Mouse (Mus musculus): ENCODE measurements at regions not wholly inside any gene's neighbourhood (a gene's known extent, or its start where the extent isn't known, plus 50 kb on each side); places are given as distances from the start of the nearest gene placed in this dataset.
A peak's percentile ranks its signal among the peaks of the same experiment; 100 is the strongest.

- H3K4me3 ChIP-seq (ENCODE audit: low read depth, low read length), result no peak overlapping the region
- DNase-seq (ENCODE audit: low spot score) (peak; percentile 12), ATAC-seq (ENCODE audit: insufficient read depth, low read depth) (no peak; the same call in 1 of the 2 replicates)
- H3K4me2 ChIP-seq (ENCODE audit: low read depth, low read length), result no peak overlapping the region
- no peak for TF ChIP-seq EP300 (IDR thresholded peaks at IDR 0.05; ENCODE audit: low read depth)
- TF ChIP-seq CTCF (IDR thresholded peaks at IDR 0.05; ENCODE audit: low read depth), result no peak
- no peak overlapping the region for H3K9ac ChIP-seq (replicated peaks; ENCODE audit: low read depth, low read length)
- no peaks in the 10 kb centered on the region for H3K36me3 ChIP-seq (replicated peaks; ENCODE audit: control insufficient read depth, insufficient read depth, low read length)
- H3K9me3 ChIP-seq (replicated peaks; ENCODE audit: control insufficient read depth, low read length), result no peaks in the 10 kb centered on the region
- H3K4me1 ChIP-seq (ENCODE audit: control insufficient read depth, insufficient read depth), result no peaks in the 10 kb centered on the region
- 39% methylated on average over 3 of the region's 3 CpGs for WGBS
- H3K27me3 ChIP-seq (ENCODE audit: control insufficient read depth, insufficient read depth, low read length), result no peaks in the 10 kb centered on the region
- H3K27ac ChIP-seq (ENCODE audit: low read depth), result no peak overlapping the region
These were observed 349.7 kb downstream of the Adgrl2 start for GRCm38 (mm10) chr3:148640680-148641101.

GRCm38 (mm10) chr3:148635101-148635500, 355.3 kb downstream of the Adgrl2 start:
- H3K4me3 ChIP-seq (ENCODE audit: low read depth, low read length), result no peak overlapping the region
- H3K27ac ChIP-seq (ENCODE audit: low read depth), result peak overlapping the region; percentile 76
- H3K9me3 ChIP-seq (replicated peaks; ENCODE audit: control insufficient read depth, low read length), result no peaks in the 10 kb centered on the region
- ATAC-seq (ENCODE audit: insufficient read depth, low read depth) (peak; percentile 94), DNase-seq (ENCODE audit: low spot score) (peak; percentile 60)
- H3K27me3 ChIP-seq (ENCODE audit: control insufficient read depth, insufficient read depth, low read length), result no peaks in the 10 kb centered on the region
- no peaks in the 10 kb centered on the region for H3K36me3 ChIP-seq (replicated peaks; ENCODE audit: control insufficient read depth, insufficient read depth, low read length)
- no peak overlapping the region for H3K9ac ChIP-seq (replicated peaks; ENCODE audit: low read depth, low read length)
- 36% methylated on average over 4 of the region's 4 CpGs for WGBS
- peaks cover 19% of the 10 kb centered on the region for H3K4me1 ChIP-seq (ENCODE audit: control insufficient read depth, insufficient read depth)
- TF ChIP-seq CTCF (IDR thresholded peaks at IDR 0.05; ENCODE audit: low read depth) (no peak), EP300 (IDR thresholded peaks at IDR 0.05; ENCODE audit: low read depth) (peak; percentile 82)
- no peak overlapping the region for H3K4me2 ChIP-seq (ENCODE audit: low read depth, low read length)

GRCm38 (mm10) chr3:148634352-148634751, 356.0 kb downstream of the Adgrl2 start:
- H3K4me1 ChIP-seq (ENCODE audit: control insufficient read depth, insufficient read depth), result peaks cover 19% of the 10 kb centered on the region
- no peaks in the 10 kb centered on the region for H3K27me3 ChIP-seq (ENCODE audit: control insufficient read depth, insufficient read depth, low read length)
- H3K9me3 ChIP-seq (replicated peaks; ENCODE audit: control insufficient read depth, low read length), result no peaks in the 10 kb centered on the region
- ATAC-seq (ENCODE audit: insufficient read depth, low read depth) (no peak), DNase-seq (ENCODE audit: low spot score) (no peak)
- H3K9ac ChIP-seq (replicated peaks; ENCODE audit: low read depth, low read length), result no peak overlapping the region
- 32% methylated on average over 3 of the region's 3 CpGs for WGBS
- TF ChIP-seq CTCF (IDR thresholded peaks at IDR 0.05; ENCODE audit: low read depth), result no peak
- no peak for TF ChIP-seq EP300 (IDR thresholded peaks at IDR 0.05; ENCODE audit: low read depth)
- no peaks in the 10 kb centered on the region for H3K36me3 ChIP-seq (replicated peaks; ENCODE audit: control insufficient read depth, insufficient read depth, low read length)
- no peak overlapping the region for H3K4me3 ChIP-seq (ENCODE audit: low read depth, low read length)
- H3K4me2 ChIP-seq (ENCODE audit: low read depth, low read length), result no peak overlapping the region
- H3K27ac ChIP-seq (ENCODE audit: low read depth), result peak overlapping the region; percentile 76; the same call in 1 of the 2 replicates

GRCm38 (mm10) chr3:148633291-148633690, 357.1 kb downstream of the Adgrl2 start:
- Histone ChIP-seq H3K4me2 (ENCODE audit: low read depth, low read length) (no peak overlapping the region), H3K4me3 (ENCODE audit: low read depth, low read length) (no peak overlapping the region), H3K9ac (replicated peaks; ENCODE audit: low read depth, low read length) (no peak overlapping the region), H3K36me3 (replicated peaks; ENCODE audit: control insufficient read depth, insufficient read depth, low read length) (no peaks in the 10 kb centered on the region), H3K27me3 (ENCODE audit: control insufficient read depth, insufficient read depth, low read length) (no peaks in the 10 kb centered on the region), H3K4me1 (ENCODE audit: control insufficient read depth, insufficient read depth) (peaks cover 19% of the 10 kb centered on the region), H3K9me3 (replicated peaks; ENCODE audit: control insufficient read depth, low read length) (no peaks in the 10 kb centered on the region), H3K27ac (ENCODE audit: low read depth) (no peak overlapping the region)
- DNase-seq (ENCODE audit: low spot score) (no peak), ATAC-seq (ENCODE audit: insufficient read depth, low read depth) (no peak)
- 92% methylated on average over 6 of the region's 6 CpGs for WGBS
- TF ChIP-seq CTCF (IDR thresholded peaks at IDR 0.05; ENCODE audit: low read depth) (no peak), EP300 (IDR thresholded peaks at IDR 0.05; ENCODE audit: low read depth) (no peak)

DNA sequence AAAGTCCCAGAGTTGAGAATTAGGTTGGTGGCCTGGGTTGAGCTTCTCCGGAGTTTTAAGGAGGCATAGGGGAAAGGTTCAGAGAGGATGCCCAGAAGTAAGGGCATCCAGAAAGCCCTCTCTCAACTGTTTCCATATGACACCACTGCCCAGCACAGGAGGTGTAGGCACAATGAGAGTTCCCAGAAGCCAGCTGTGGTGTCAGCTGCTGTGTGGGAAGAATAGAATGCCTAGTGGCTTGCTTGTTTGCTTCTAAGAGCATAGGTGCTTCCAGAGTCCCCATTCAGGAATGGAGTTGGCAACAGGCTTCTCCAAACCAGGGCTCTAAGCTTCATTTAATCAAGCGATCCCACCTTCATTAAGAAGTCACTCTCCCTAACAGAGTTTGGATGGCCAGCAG, 357.9 kb downstream of the Adgrl2 start:
- no peak overlapping the region for H3K9ac ChIP-seq (replicated peaks; ENCODE audit: low read depth, low read length)
- H3K27ac ChIP-seq (ENCODE audit: low read depth), result no peak overlapping the region
- TF ChIP-seq CTCF (IDR thresholded peaks at IDR 0.05; ENCODE audit: low read depth) (no peak), EP300 (IDR thresholded peaks at IDR 0.05; ENCODE audit: low read depth) (no peak)
- no peak for DNase-seq (ENCODE audit: low spot score)
- 97% methylated on average over 2 of the region's 2 CpGs for WGBS
- no peak for ATAC-seq (ENCODE audit: insufficient read depth, low read depth)
- no peaks in the 10 kb centered on the region for H3K36me3 ChIP-seq (replicated peaks; ENCODE audit: control insufficient read depth, insufficient read depth, low read length)
- H3K9me3 ChIP-seq (replicated peaks; ENCODE audit: control insufficient read depth, low read length), result no peaks in the 10 kb centered on the region
- peaks cover 19% of the 10 kb centered on the region for H3K4me1 ChIP-seq (ENCODE audit: control insufficient read depth, insufficient read depth)
- no peak overlapping the region for H3K4me3 ChIP-seq (ENCODE audit: low read depth, low read length)
- no peaks in the 10 kb centered on the region for H3K27me3 ChIP-seq (ENCODE audit: control insufficient read depth, insufficient read depth, low read length)
- H3K4me2 ChIP-seq (ENCODE audit: low read depth, low read length), result no peak overlapping the region

GRCm38 (mm10) chr3:148631415-148632192, 358.8 kb downstream of the Adgrl2 start:
- Histone ChIP-seq H3K27me3 (ENCODE audit: control insufficient read depth, insufficient read depth, low read length) (no peaks in the 10 kb centered on the region), H3K36me3 (replicated peaks; ENCODE audit: control insufficient read depth, insufficient read depth, low read length) (no peaks in the 10 kb centered on the region), H3K9me3 (replicated peaks; ENCODE audit: control insufficient read depth, low read length) (no peaks in the 10 kb centered on the region), H3K4me2 (ENCODE audit: low read depth, low read length) (no peak overlapping the region), H3K4me1 (ENCODE audit: control insufficient read depth, insufficient read depth) (peaks cover 19% of the 10 kb centered on the region), H3K4me3 (ENCODE audit: low read depth, low read length) (no peak overlapping the region), H3K9ac (replicated peaks; ENCODE audit: low read depth, low read length) (no peak overlapping the region), H3K27ac (ENCODE audit: low read depth) (no peak overlapping the region)
- TF ChIP-seq EP300 (IDR thresholded peaks at IDR 0.05; ENCODE audit: low read depth), result no peak
- no peak for TF ChIP-seq CTCF (IDR thresholded peaks at IDR 0.05; ENCODE audit: low read depth)
- 72% methylated on average over 18 of the region's 18 CpGs for WGBS
- DNase-seq (ENCODE audit: low spot score), result no peak
- no peak for ATAC-seq (ENCODE audit: insufficient read depth, low read depth)

Measured in heart, postnatal 0 days (tissue).